Mouse (Mus musculus): ENCODE measurements around the gene Igf2bp3.

- TF ChIP-seq CTCF (IDR thresholded peaks at IDR 0.05; ENCODE audit: extremely low read depth, insufficient read depth, low read length) (no peak), POLR2A (IDR thresholded peaks at IDR 0.05; ENCODE audit: extremely low read depth, insufficient read depth, low read length) (no peak)
Measured at GRCm38 (mm10) chr6:49174616-49175015, 40.1 kb downstream of the Igf2bp3 start.

Data from cortical plate, adult 2 months (tissue).